Mouse (Mus musculus) midbrain, embryonic 12.5 days (tissue): ENCODE data around the gene BC049762. TPM values are rescaled to one million over a fixed set of nuclear protein-coding genes. Genes with fewer than 3 reads are reported as not detected.

Experiments
- ATAC-seq: fragments of 200-750 bp; cut with Nextera tagmentation; 2 replicates; pipeline ENCODE4 v1.8.0; 2017; ENCODE audit warnings: low read depth, moderate TSS enrichment, moderate library complexity; ENCODE audit not compliant: low FRiP score
- H3K27ac ChIP-seq: fragments of 300-500 bp; sonication (generic); replicated peaks from 2 replicates; pipeline ENCODE4 v1.5.1; 2016; ENCODE audit warnings: mild to moderate bottlenecking
- H3K27me3 ChIP-seq: fragments of 300-500 bp; sonication (generic); 2 replicates; pipeline ENCODE4 v1.6.1; 2016; ENCODE audit warnings: mild to moderate bottlenecking
- H3K36me3 ChIP-seq: fragments of 300-500 bp; sonication (generic); 2 replicates; pipeline ENCODE4 v1.6.1; 2016
- H3K4me1 ChIP-seq: fragments of 300-500 bp; sonication (generic); 2 replicates; pipeline ENCODE4 v1.6.1; 2016
- H3K4me2 ChIP-seq: fragments of 300-500 bp; sonication (generic); replicated peaks from 2 replicates; pipeline ENCODE4 v1.6.1; 2016; ENCODE audit warnings: mild to moderate bottlenecking, moderate library complexity
- H3K4me3 ChIP-seq: fragments of 300-500 bp; sonication (generic); 2 replicates; pipeline ENCODE4 v1.5.1; 2016; ENCODE audit warnings: mild to moderate bottlenecking
- H3K9ac ChIP-seq: fragments of 300-500 bp; sonication (generic); replicated peaks from 2 replicates; pipeline ENCODE4 v1.6.1; 2016; ENCODE audit warnings: mild to moderate bottlenecking, moderate library complexity
- H3K9me3 ChIP-seq: fragments of 300-500 bp; sonication (generic); 2 replicates; pipeline ENCODE4 v1.6.1; 2016; ENCODE audit warnings: mild to moderate bottlenecking
- WGBS: fragments of 180-500 bp; shearing (Covaris S2); methylation state at CpG from one replicate; pipeline ENCODE4 v1.1.7; 2016; 5-methylcytosine and 5-hydroxymethylcytosine counted together
- polyA plus RNA-seq: library from polyadenylated mRNA; unstranded; fragments of >200 nt; fragmentation: Nextera tagmentation; extraction: Ambion mirVana; gene quantifications from 2 replicates; pipeline ENCODE4 v1.2.1, GENCODE M21; 2016

BC049762 gene
- polyA plus RNA-seq, 1 experiment from 2014 or later: 0.20 TPM

GRCm38 (mm10) chr11:51265326-51265725 is 2.5 kb upstream of the BC049762 start:
- no peak for ATAC-seq
- Histone ChIP-seq H3K4me2 (peak overlapping the region; percentile 59), H3K9me3 (no peaks in the 10 kb centered on the region), H3K9ac (no peak overlapping the region; the same call in 1 of the 2 replicates), H3K36me3 (peaks cover 8% of the 10 kb centered on the region), H3K27me3 (no peaks in the 10 kb centered on the region), H3K4me1 (peaks cover 31% of the 10 kb centered on the region), H3K4me3 (peak overlapping the region; percentile 97; the same call in 1 of the 2 replicates), H3K27ac (no peak overlapping the region)
- 57% methylated on average over 3 of the region's 3 CpGs for WGBS

GRCm38 (mm10) chr11:51264352-51264751 is 1.5 kb upstream of the BC049762 start:
- H3K9ac ChIP-seq: peak overlapping the region; percentile 55; the same call in 1 of the 2 replicates

DNA sequence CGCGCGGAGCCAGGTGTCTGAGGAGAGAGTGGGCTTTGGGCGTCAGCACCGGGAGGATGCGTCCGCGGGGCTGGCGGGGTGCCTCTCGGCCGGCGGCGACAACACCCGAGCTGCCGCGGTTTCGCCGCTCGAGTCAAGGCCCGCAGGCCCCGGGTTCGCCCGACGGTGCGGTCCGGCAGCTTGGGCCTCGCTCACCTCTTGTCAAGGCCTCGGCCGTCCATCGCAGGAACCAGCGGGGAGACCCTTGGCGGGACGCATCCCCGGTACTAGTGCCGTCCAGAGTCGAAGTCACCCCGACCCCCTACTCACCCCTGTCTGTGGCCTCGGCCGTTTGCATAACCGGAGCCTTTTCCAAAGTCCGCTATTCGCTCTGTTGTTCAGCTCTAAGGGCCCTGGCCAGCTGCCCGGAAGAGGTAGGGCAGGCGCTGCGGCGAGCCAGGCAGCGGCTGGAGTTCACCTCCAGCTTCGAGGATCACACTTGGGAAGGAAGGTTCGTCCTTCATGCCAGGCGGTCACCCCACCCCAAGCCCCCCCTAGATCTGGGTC is 513 bp upstream of the BC049762 start:
- H3K36me3 ChIP-seq: peaks cover 6% of the 10 kb centered on the region; the same call in 1 of the 2 replicates
- H3K27ac ChIP-seq: peak overlapping the region; percentile 91
- peaks cover 31% of the 10 kb centered on the region for H3K4me1 ChIP-seq
- ATAC-seq: peak; percentile 70
- H3K27me3 ChIP-seq: no peaks in the 10 kb centered on the region
- H3K4me3 ChIP-seq: peak overlapping the region; percentile 97
- WGBS: under 1% methylated on average over 50 of the region's 50 CpGs
- H3K9ac ChIP-seq: peak overlapping the region; percentile 96
- H3K4me2 ChIP-seq: peak overlapping the region; percentile 59
- no peaks in the 10 kb centered on the region for H3K9me3 ChIP-seq

More at GRCm38 (mm10) chr11:51264352-51264751, 1.5 kb upstream of the BC049762 start:
- 41% methylated on average over 6 of the region's 6 CpGs for WGBS
- H3K27ac ChIP-seq: no peak overlapping the region
- ATAC-seq: no peak
- peaks cover 31% of the 10 kb centered on the region for H3K4me1 ChIP-seq
- peaks cover 6% of the 10 kb centered on the region; the same call in 1 of the 2 replicates for H3K36me3 ChIP-seq
- no peaks in the 10 kb centered on the region for H3K27me3 ChIP-seq
- H3K4me3 ChIP-seq: peak overlapping the region; percentile 97
- peak overlapping the region; percentile 59 for H3K4me2 ChIP-seq
- no peaks in the 10 kb centered on the region for H3K9me3 ChIP-seq

GRCm38 (mm10) chr11:51261680-51262219 is 1.1 kb downstream of the BC049762 start, which contains the start of gene Clk4:
Gene Clk4, plus strand, starts transcription at chr11:51261730.
- no peak for ATAC-seq
- Histone ChIP-seq H3K27me3 (no peaks in the 10 kb centered on the region), H3K9ac (peak within 1 kb of the TSS; percentile 96), H3K4me2 (peak within 1 kb of the TSS; percentile 59), H3K4me1 (peaks cover 31% of the 10 kb centered on the region), H3K36me3 (no peaks in the 10 kb centered on the region), H3K4me3 (peak within 1 kb of the TSS; percentile 97), H3K27ac (peak within 1 kb of the TSS; percentile 91; the same call in 1 of the 2 replicates), H3K9me3 (no peaks in the 10 kb centered on the region)
- 82% methylated on average over 3 of the region's 3 CpGs for WGBS

DNA sequence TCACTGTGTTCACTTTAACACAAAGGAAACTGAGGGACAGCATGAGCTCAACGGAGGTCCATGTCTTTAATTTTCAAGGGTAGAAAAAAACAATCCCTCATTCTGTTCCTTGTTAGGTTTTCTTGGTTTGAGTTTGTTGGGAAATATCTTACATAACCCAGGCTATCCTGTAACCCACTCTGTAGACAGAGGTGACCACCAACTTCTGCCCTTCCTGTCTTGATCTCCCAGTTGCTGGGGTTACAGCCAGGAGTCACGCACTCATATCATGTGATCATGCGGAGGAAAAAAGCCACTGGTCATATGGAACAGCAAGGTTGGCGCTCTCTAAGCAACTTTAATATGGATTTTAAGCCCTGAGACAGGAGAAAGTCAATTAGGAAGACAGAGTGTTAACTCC is 5.8 kb downstream of the BC049762 start:
- Histone ChIP-seq H3K4me1 (no peaks in the 10 kb centered on the region), H3K4me2 (no peak overlapping the region), H3K9ac (no peak overlapping the region), H3K4me3 (no peak overlapping the region), H3K27me3 (no peaks in the 10 kb centered on the region), H3K36me3 (no peaks in the 10 kb centered on the region), H3K27ac (no peak overlapping the region), H3K9me3 (no peaks in the 10 kb centered on the region)
- ATAC-seq: no peak
- 92% methylated on average over 4 of the region's 4 CpGs for WGBS

- H3K27ac ChIP-seq: no peak overlapping the region
- no peak overlapping the region for H3K4me3 ChIP-seq
- H3K9ac ChIP-seq: no peak overlapping the region
- H3K36me3 ChIP-seq: no peaks in the 10 kb centered on the region
- whole genome bisulfite sequencing: 90% methylated on average over 2 of the region's 2 CpGs
- no peaks in the 10 kb centered on the region for H3K4me1 ChIP-seq
- no peak overlapping the region for H3K4me2 ChIP-seq
- ATAC-seq: no peak
- no peaks in the 10 kb centered on the region for H3K27me3 ChIP-seq
- no peaks in the 10 kb centered on the region for H3K9me3 ChIP-seq
These were observed 19.9 kb downstream of the BC049762 start for GRCm38 (mm10) chr11:51242897-51243296.

DNA sequence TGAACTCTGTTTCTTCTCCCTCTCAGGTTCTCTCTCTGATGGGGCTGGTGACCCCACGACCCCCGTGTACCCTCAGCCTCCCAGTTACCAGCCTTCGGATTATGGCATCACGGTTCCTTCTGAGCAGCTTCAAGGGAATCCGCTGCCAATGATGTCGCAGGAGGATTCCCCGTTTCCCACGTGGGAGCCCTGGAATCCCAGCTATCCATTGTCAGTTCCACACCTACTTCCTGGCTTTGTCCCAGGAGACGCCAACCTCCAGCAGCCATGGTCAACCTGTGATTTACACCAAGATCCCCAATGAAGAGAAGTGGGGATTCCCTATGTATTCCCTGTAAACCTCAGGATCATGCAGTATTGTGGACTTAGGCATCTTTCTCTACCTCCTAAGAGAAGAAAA is 28.2 kb downstream of the BC049762 start:
- no peak overlapping the region for H3K9ac ChIP-seq
- no peaks in the 10 kb centered on the region for H3K27me3 ChIP-seq
- H3K4me3 ChIP-seq: no peak overlapping the region
- no peaks in the 10 kb centered on the region for H3K36me3 ChIP-seq
- H3K27ac ChIP-seq: no peak overlapping the region
- WGBS: 92% methylated on average over 9 of the region's 9 CpGs
- no peak for ATAC-seq
- H3K4me1 ChIP-seq: no peaks in the 10 kb centered on the region
- H3K4me2 ChIP-seq: no peak overlapping the region
- no peaks in the 10 kb centered on the region for H3K9me3 ChIP-seq

DNA sequence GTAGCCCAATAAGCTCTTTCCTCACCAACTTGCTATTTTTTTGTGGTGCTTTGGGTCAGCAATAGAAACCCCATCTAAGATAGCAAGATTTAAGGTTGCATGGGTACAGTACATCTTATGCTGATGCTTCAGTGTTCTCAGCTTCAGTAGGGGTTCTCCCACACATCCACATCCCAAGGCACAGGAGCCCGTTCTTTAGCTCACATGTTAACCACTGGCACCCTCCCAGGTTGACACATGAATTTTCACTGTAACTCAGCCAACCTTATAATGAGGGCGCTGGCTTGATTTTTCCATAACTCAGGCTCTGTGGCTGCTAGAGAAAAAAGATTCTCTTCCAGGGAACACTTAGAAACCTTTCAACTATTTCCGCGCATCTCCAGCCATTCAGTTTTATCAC is 35.7 kb downstream of the BC049762 start:
- Histone ChIP-seq H3K4me1 (no peaks in the 10 kb centered on the region), H3K27me3 (no peaks in the 10 kb centered on the region), H3K4me2 (no peak overlapping the region), H3K27ac (no peak overlapping the region), H3K9me3 (no peaks in the 10 kb centered on the region), H3K4me3 (no peak overlapping the region), H3K36me3 (no peaks in the 10 kb centered on the region), H3K9ac (no peak overlapping the region)
- ATAC-seq: no peak
- 93% methylated on average over 4 of the region's 4 CpGs for WGBS

DNA sequence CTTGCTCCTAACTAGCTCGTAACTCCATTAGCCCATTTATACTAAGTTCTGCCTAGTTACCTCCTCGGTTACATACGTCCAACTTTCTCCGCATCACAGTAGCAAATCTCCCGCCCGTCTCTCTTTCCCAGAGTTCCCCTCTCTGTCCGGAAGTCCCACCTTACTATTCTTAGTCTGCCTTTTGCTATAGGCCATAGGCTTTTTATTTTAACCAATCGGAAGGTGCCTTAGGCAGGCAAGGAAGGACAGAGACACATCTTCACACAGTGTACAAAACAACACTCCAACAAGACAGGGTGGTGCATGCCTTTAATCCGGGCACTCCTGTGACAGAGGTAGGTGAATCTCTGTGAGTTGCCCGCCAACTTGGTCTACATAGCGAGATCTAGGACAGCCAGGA is 42.5 kb downstream of the BC049762 start, which contains the start of gene Gm12569:
Gm12569 (plus strand) TSS at position 166 of the 400 bp plus-strand sequence.
- Histone ChIP-seq H3K36me3 (no peaks in the 10 kb centered on the region), H3K4me1 (no peaks in the 10 kb centered on the region), H3K4me3 (no peak within 1 kb of the TSS), H3K9me3 (no peaks in the 10 kb centered on the region), H3K27ac (no peak within 1 kb of the TSS), H3K4me2 (no peak within 1 kb of the TSS), H3K27me3 (no peaks in the 10 kb centered on the region), H3K9ac (no peak within 1 kb of the TSS)
- ATAC-seq: no peak
- 91% methylated on average over 11 of the region's 11 CpGs for WGBS

- WGBS: 81% methylated on average over 12 of the region's 12 CpGs
- H3K4me3 ChIP-seq: no peak overlapping the region
- no peaks in the 10 kb centered on the region for H3K27me3 ChIP-seq
- H3K9me3 ChIP-seq: no peaks in the 10 kb centered on the region
- H3K36me3 ChIP-seq: no peaks in the 10 kb centered on the region
- H3K4me1 ChIP-seq: no peaks in the 10 kb centered on the region
- no peak overlapping the region for H3K27ac ChIP-seq
- H3K4me2 ChIP-seq: no peak overlapping the region
- H3K9ac ChIP-seq: no peak overlapping the region
- ATAC-seq: no peak
These were observed 43.4 kb downstream of the BC049762 start for GRCm38 (mm10) chr11:51219396-51219980.

- no peak overlapping the region for H3K4me3 ChIP-seq
- no peaks in the 10 kb centered on the region for H3K36me3 ChIP-seq
- no peak overlapping the region for H3K27ac ChIP-seq
- H3K4me1 ChIP-seq: no peaks in the 10 kb centered on the region
- no peak overlapping the region for H3K4me2 ChIP-seq
- no peaks in the 10 kb centered on the region for H3K9me3 ChIP-seq
- H3K27me3 ChIP-seq: no peaks in the 10 kb centered on the region
- no peak for ATAC-seq
- 82% methylated on average over 7 of the region's 7 CpGs for WGBS
- no peak overlapping the region for H3K9ac ChIP-seq
These were observed 48.8 kb downstream of the BC049762 start for GRCm38 (mm10) chr11:51214021-51214420.

- Histone ChIP-seq H3K9ac (no peak overlapping the region), H3K4me2 (no peak overlapping the region), H3K9me3 (no peaks in the 10 kb centered on the region), H3K27ac (no peak overlapping the region), H3K36me3 (no peaks in the 10 kb centered on the region), H3K4me3 (no peak overlapping the region), H3K27me3 (no peaks in the 10 kb centered on the region), H3K4me1 (no peaks in the 10 kb centered on the region)
- ATAC-seq: no peak
- WGBS: 91% methylated on average over 5 of the region's 5 CpGs
These were observed 51.4 kb downstream of the BC049762 start for GRCm38 (mm10) chr11:51211426-51211825.
